Mouse (Mus musculus) CH12.LX (cell line): ENCODE data around the gene Dvl2.

Experiments used
- CTCF ChIP-seq, 2 experiments: IDR thresholded peaks in 1 of 2; conservative IDR thresholded peaks in 1 of 2; 2 replicates each; pipeline ENCODE4 v1.5.1; 2011 to 2012; ENCODE audit warnings: low read depth in 2 of 2, low read length in 2 of 2, improper control_type of control experiment in 1 of 2, inconsistent platforms in 1 of 2, mild to moderate bottlenecking in 1 of 2, moderate library complexity in 1 of 2
- E2F4 ChIP-seq: IDR thresholded peaks from 2 replicates; pipeline ENCODE4 v1.6.1; 2011; ENCODE audit warnings: low read depth, low read length, improper control_type of control experiment; ENCODE audit not compliant: insufficient replicate concordance
- HCFC1 ChIP-seq: IDR thresholded peaks from 2 replicates; pipeline ENCODE4 v1.6.1; 2012; ENCODE audit warnings: low read depth, mild to moderate bottlenecking, inconsistent platforms, low read length, improper control_type of control experiment
- MAX ChIP-seq: IDR thresholded peaks from 2 replicates; pipeline ENCODE4 v1.6.1; 2011; ENCODE audit warnings: low read length, improper control_type of control experiment
- MAZ ChIP-seq: IDR thresholded peaks from 2 replicates; pipeline ENCODE4 v1.6.1; 2012; ENCODE audit warnings: low read depth, mild to moderate bottlenecking, inconsistent platforms, low read length, improper control_type of control experiment, moderate library complexity
- NRF1 ChIP-seq: IDR thresholded peaks from 2 replicates; pipeline ENCODE4 v1.6.1; 2014; ENCODE audit warnings: low read depth, mild to moderate bottlenecking, inconsistent platforms, low read length, improper control_type of control experiment, moderate library complexity
- POLR2A ChIP-seq: IDR thresholded peaks from 2 replicates; pipeline ENCODE4 v1.6.1; 2011; ENCODE audit warnings: low read depth, mild to moderate bottlenecking, improper control_type of control experiment, low read length
- RCOR1 ChIP-seq: conservative IDR thresholded peaks from 2 replicates; pipeline ENCODE4 v1.6.1; 2012; ENCODE audit warnings: low read depth, mild to moderate bottlenecking, inconsistent platforms, low read length, improper control_type of control experiment
- USF1 ChIP-seq: IDR thresholded peaks from 2 replicates; pipeline ENCODE4 v1.6.1; 2014; ENCODE audit warnings: low read depth, mild to moderate bottlenecking, inconsistent platforms, low read length, improper control_type of control experiment
- USF2 ChIP-seq: conservative IDR thresholded peaks from 2 replicates; pipeline ENCODE4 v1.6.1; 2011; ENCODE audit warnings: low read depth, low read length, improper control_type of control experiment
- ZNF384 ChIP-seq: IDR thresholded peaks from 2 replicates; pipeline ENCODE4 v1.6.1; 2012; ENCODE audit warnings: low read depth, low read length, improper control_type of control experiment, inconsistent platforms

DNA sequence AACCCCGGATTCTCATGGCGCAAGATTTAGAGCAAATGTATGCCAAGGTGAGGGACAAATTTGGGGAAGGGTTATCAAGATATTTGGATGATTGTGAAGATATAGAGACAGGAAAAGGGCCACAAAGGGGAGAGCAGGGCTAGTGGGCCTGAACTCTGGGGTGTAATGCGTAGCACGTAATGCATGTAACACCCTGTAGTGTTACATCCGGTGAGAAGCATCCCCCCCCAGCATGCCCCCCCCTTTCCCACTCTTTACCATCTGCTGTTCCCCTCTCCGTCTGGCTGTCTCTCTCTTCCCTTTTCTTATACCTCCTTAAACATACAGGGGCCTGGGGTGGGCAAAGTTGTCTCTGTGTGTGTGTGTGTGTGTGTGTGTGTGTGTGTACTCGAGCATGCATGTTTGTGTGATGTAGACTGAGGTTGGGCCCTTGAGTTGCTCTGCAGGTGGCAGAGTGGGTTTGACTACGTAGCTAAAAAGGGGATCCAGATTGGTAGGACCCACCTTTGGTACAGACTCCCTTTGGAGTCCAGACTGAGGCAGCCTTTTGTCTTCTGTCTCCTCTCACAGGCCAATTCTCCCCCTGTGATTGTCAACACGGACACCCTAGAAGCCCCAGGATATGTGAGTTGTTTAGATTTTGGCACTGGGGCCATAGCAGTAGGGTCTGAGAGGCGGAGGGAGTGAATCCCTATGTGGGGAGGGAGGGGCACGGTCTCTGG is 29.6 kb downstream of the Dvl2 start:
- TF ChIP-seq USF2 (no peak), HCFC1 (0 out of 2 replicates have a peak, but pooled peaks have one; percentile 45), E2F4 (no peak), CTCF (conservative IDR thresholded peaks at IDR 0.05 in 1 of 2, IDR thresholded peaks at IDR 0.05 in 1 of 2; ENCODE audit: low read depth in 2 of 2, low read length in 2 of 2) (no peak), USF1 (no peak), POLR2A (peak; percentile 58), NRF1 (no peak), ZNF384 (no peak), MAX (peak; percentile 59; the same call in 1 of the 2 replicates), MAZ (peak; percentile 94), RCOR1 (0 out of 2 replicates have a peak, but pooled peaks have one; percentile 41)
